Mouse (Mus musculus): ENCODE data around the gene Neurl2. TPM values are rescaled to one million over a fixed set of nuclear protein-coding genes. Genes with fewer than 3 reads are reported as not detected.

The Neurl2 gene
- total and polyA plus RNA-seq, 3 experiments, result 1.8 to 4.1 (median 2.1) TPM

DNA sequence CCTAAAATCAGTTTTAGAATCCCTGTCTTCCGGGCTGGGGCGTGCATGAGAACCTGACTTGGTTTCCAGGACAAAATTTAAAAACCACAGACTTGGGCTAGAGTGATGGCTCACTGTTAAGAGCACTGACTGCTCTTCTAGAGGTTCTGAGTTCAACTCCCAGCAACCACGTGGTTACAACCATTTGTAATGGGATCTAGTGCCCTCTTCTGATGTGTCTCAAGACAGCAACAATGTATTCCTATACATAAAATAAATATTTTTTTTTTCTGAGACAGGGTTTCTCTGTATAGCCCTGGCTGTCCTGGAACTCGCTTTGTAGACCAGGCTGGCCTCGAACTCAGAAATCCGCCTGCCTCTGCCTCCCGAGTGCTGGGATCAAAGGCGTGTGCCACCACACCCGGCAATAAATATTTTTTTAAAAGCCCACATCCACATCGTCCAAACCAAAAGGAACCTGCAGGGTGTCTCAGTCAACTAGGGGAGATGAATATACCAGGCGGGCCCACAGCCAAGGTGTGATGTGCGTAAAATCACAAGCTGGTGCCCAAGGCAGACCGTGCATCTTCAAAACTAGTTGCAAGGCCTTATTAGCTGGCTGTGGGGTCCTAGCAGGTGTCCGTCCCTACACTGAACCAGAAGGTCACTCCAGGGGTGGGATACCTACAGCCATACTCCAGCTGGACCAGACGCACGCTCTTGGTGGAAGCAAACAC lies 1.1 kb downstream of the Neurl2 start:
- peak overlapping the region; percentile 53; the same call in 1 of the 2 replicates for H3K4me2 ChIP-seq (ENCODE audit: insufficient read depth, low read depth, poor library complexity, severe bottlenecking)
- H3K27ac ChIP-seq (ENCODE audit: insufficient read depth, low read depth), result 0 out of 2 replicates have a peak overlapping the region, but pooled peaks have one; percentile 7
- dilution Hi-C loops (cut with MboI; ENCODE audit: extremely low pct_ligation_motif_present, extremely low pct_unique_long_range_greater_than_20kb, low sequenced_read_pairs), result no loop called here
- peaks cover 1% of the 10 kb centered on the region for H3K27me3 ChIP-seq (replicated peaks)
- no peak for DNase-seq (ENCODE audit: extremely low read depth)
- no peaks in the 10 kb centered on the region for H3K79me2 ChIP-seq (replicated peaks; ENCODE audit: control insufficient read depth, extremely low read depth, insufficient read depth, poor library complexity, severe bottlenecking)
- TF ChIP-seq POLR2A (IDR thresholded peaks at IDR 0.05; ENCODE audit: low read depth, low read length) (no peak), POLR2AphosphoS2 (IDR thresholded peaks at IDR 0.05; ENCODE audit: low read depth, low read length) (no peak), USF1 (IDR thresholded peaks at IDR 0.05; ENCODE audit: low read depth, low read length) (peak; percentile 38; the same call in 1 of the 2 replicates), CTCF (conservative IDR thresholded peaks at IDR 0.05 in 1 of 2, IDR thresholded peaks at IDR 0.05 in 1 of 2; ENCODE audit: low read depth in 2 of 2, low read length in 2 of 2) (peak in 1 of 2 experiments; percentile 25; a peak in 2 of 4 replicates), KAT2A (IDR thresholded peaks at IDR 0.05; ENCODE audit: insufficient replicate concordance, low read length) (no peak), MAX (IDR thresholded peaks at IDR 0.05; ENCODE audit: low read length) (peak; percentile 63; the same call in 1 of the 2 replicates), ZNF384 (IDR thresholded peaks at IDR 0.05; ENCODE audit: low read depth, low read length) (no peak), CHD1 (IDR thresholded peaks at IDR 0.05; ENCODE audit: low read depth, low read length) (no peak), RCOR1 (conservative IDR thresholded peaks at IDR 0.05; ENCODE audit: low read depth, low read length) (no peak), TCF12 (IDR thresholded peaks at IDR 0.05; ENCODE audit: low read depth, low read length) (no peak), MYC (IDR thresholded peaks at IDR 0.05; ENCODE audit: low read depth, low read length) (peak; percentile 76; the same call in 1 of the 2 replicates)
- H3K4me1 ChIP-seq (ENCODE audit: control insufficient read depth in 1 of 2, insufficient read depth in 2 of 2), result peaks cover 12 to 49% of the 10 kb centered on the region in 2 experiments
- in situ Hi-C loops (cut with MboI; ENCODE audit: low pct_ligation_motif_present, low pct_unique_long_range_greater_than_20kb, low sequenced_read_pairs), result loop anchor here (5.0 kb wide), 1 partner anchor 45 kb away; the partner anchor contains the start of gene Pcif1
- peaks cover 20 to 33% of the 10 kb centered on the region in 2 experiments for H3K36me3 ChIP-seq (replicated peaks in 1 of 2; ENCODE audit: control insufficient read depth in 1 of 2, insufficient read depth in 1 of 2, low read length in 1 of 2)
- no peaks in the 10 kb centered on the region for H3K9me3 ChIP-seq (replicated peaks; ENCODE audit: low read length)
- H3K9ac ChIP-seq (ENCODE audit: insufficient read depth, low read depth), result no peak overlapping the region
- peak overlapping the region; percentile 58 to 70 (median 66) for H3K4me3 ChIP-seq (replicated peaks in 1 of 3; ENCODE audit: low read depth in 2 of 3, low read length in 2 of 3, poor library complexity in 1 of 3)

DNA sequence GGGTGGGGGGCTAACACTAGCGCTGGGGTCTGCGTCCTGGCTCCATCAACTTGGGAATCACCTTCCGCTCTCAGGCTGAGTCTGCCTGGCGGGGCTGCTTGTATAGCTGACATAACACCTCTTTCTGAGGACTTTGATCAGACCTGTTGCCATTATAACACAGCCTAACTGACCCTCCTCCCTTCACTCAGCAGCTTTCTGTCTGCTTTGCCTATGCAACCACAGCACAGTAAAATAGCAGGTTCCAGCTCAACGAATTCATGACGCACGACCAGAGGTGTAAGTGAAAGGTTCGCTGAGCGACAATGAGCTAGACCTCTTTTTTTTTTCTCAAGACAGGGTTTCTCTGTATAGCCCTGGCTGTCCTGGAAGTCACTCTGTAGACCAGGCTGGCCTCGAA lies 2.2 kb downstream of the Neurl2 start:
- no peak for TF ChIP-seq SMC3 (IDR thresholded peaks at IDR 0.05; ENCODE audit: low read depth, low read length)
- TF ChIP-seq E2F4 (IDR thresholded peaks at IDR 0.05; ENCODE audit: insufficient replicate concordance, low read depth, low read length), result no peak
- peak; percentile 86 for TF ChIP-seq ZNF384 (IDR thresholded peaks at IDR 0.05; ENCODE audit: low read depth, low read length)
- Histone ChIP-seq H3K27me3 (replicated peaks) (peaks cover 1% of the 10 kb centered on the region), H3K27ac (ENCODE audit: insufficient read depth, low read depth) (no peak overlapping the region), H3K4me1 (ENCODE audit: control insufficient read depth in 1 of 2, insufficient read depth in 2 of 2) (peaks cover 12 to 54% of the 10 kb centered on the region in 2 experiments), H3K79me2 (replicated peaks; ENCODE audit: control insufficient read depth, extremely low read depth, insufficient read depth, poor library complexity, severe bottlenecking) (no peaks in the 10 kb centered on the region), H3K9me3 (replicated peaks; ENCODE audit: low read length) (no peaks in the 10 kb centered on the region), H3K36me3 (replicated peaks in 1 of 2; ENCODE audit: control insufficient read depth in 1 of 2, insufficient read depth in 1 of 2, low read length in 1 of 2) (peaks cover 19 to 34% of the 10 kb centered on the region in 2 experiments), H3K4me3 (replicated peaks in 1 of 3; ENCODE audit: low read depth in 2 of 3, low read length in 2 of 3, poor library complexity in 1 of 3) (no peak overlapping the region), H3K4me2 (ENCODE audit: insufficient read depth, low read depth, poor library complexity, severe bottlenecking) (peak overlapping the region; percentile 16), H3K9ac (ENCODE audit: insufficient read depth, low read depth) (no peak overlapping the region)
- dilution Hi-C loops (cut with MboI; ENCODE audit: extremely low pct_ligation_motif_present, extremely low pct_unique_long_range_greater_than_20kb, low sequenced_read_pairs), result no loop called here
- in situ Hi-C loops (cut with MboI; ENCODE audit: low pct_ligation_motif_present, low pct_unique_long_range_greater_than_20kb, low sequenced_read_pairs), result loop anchor here (5.0 kb wide), 1 partner anchor 46 kb away; the partner anchor contains the start of gene Pcif1
- DNase-seq (ENCODE audit: extremely low read depth), result peak; percentile 82
